Mouse (Mus musculus): ENCODE results near the gene Bahcc1. TPM values are rescaled to one million over a fixed set of nuclear protein-coding genes. Genes with fewer than 3 reads are reported as not detected.

Gene Bahcc1
- total and polyA plus RNA-seq, 2 experiments from 2014 or later, result 9.1 to 31.1 TPM

- Histone ChIP-seq H3K27me3 (ENCODE audit: insufficient read depth, low read length) (no peaks in the 10 kb centered on the region), H3K4me1 (ENCODE audit: insufficient read depth, low read length) (peaks cover 67% of the 10 kb centered on the region), H3K4me3 (ENCODE audit: low read length) (0 out of 2 replicates have a peak overlapping the region, but pooled peaks have one; percentile 83), H3K4me2 (ENCODE audit: low read depth, low read length) (peak overlapping the region; percentile 92), H3K9ac (replicated peaks; ENCODE audit: low read length) (peak overlapping the region; percentile 9; the same call in 1 of the 2 replicates), H3K9me3 (ENCODE audit: low read length) (no peaks in the 10 kb centered on the region), H3K27ac (peak overlapping the region; percentile 98; the same call in 1 of the 2 replicates), H3K36me3 (ENCODE audit: insufficient read depth, low read length) (no peaks in the 10 kb centered on the region)
- DNase-seq (ENCODE audit: low spot score), result no peak
- whole genome bisulfite sequencing, result 53% methylated on average over 9 of the region's 9 CpGs
- no peak for TF ChIP-seq CTCF (IDR thresholded peaks at IDR 0.05; ENCODE audit: low read depth)
- ATAC-seq, result no peak
These were observed 4.4 kb upstream of the Bahcc1 start for GRCm38 (mm10) chr11:120228116-120228890.

GRCm38 (mm10) chr11:120228911-120229437 lies 3.8 kb upstream of the Bahcc1 start:
- H3K36me3 ChIP-seq (ENCODE audit: insufficient read depth, low read length), result no peaks in the 10 kb centered on the region
- WGBS, result 16% methylated on average over 7 of the region's 7 CpGs
- DNase-seq (ENCODE audit: low spot score) (peak; percentile 47), ATAC-seq (no peak)
- H3K9ac ChIP-seq (replicated peaks; ENCODE audit: low read length), result peak overlapping the region; percentile 99
- no peaks in the 10 kb centered on the region for H3K9me3 ChIP-seq (ENCODE audit: low read length)
- no peaks in the 10 kb centered on the region for H3K27me3 ChIP-seq (ENCODE audit: insufficient read depth, low read length)
- peak overlapping the region; percentile 98; the same call in 1 of the 2 replicates for H3K27ac ChIP-seq
- peak overlapping the region; percentile 92 for H3K4me2 ChIP-seq (ENCODE audit: low read depth, low read length)
- TF ChIP-seq CTCF (IDR thresholded peaks at IDR 0.05; ENCODE audit: low read depth), result peak; percentile 42; the same call in 1 of the 2 replicates
- peaks cover 61% of the 10 kb centered on the region for H3K4me1 ChIP-seq (ENCODE audit: insufficient read depth, low read length)
- peak overlapping the region; percentile 83 for H3K4me3 ChIP-seq (ENCODE audit: low read length)

GRCm38 (mm10) chr11:120229861-120230751 lies 2.6 kb upstream of the Bahcc1 start:
- H3K27me3 ChIP-seq (ENCODE audit: insufficient read depth, low read length), result no peaks in the 10 kb centered on the region
- peak; percentile 75 for DNase-seq (ENCODE audit: low spot score)
- H3K9me3 ChIP-seq (ENCODE audit: low read length), result no peaks in the 10 kb centered on the region
- no peak; the same call in 1 of the 2 replicates for TF ChIP-seq CTCF (IDR thresholded peaks at IDR 0.05; ENCODE audit: low read depth)
- peak overlapping the region; percentile 83 for H3K4me3 ChIP-seq (ENCODE audit: low read length)
- no peak for ATAC-seq
- H3K9ac ChIP-seq (replicated peaks; ENCODE audit: low read length), result peak overlapping the region; percentile 99
- WGBS, result 1% methylated on average over 42 of the region's 42 CpGs
- peak overlapping the region; percentile 92 for H3K4me2 ChIP-seq (ENCODE audit: low read depth, low read length)
- H3K36me3 ChIP-seq (ENCODE audit: insufficient read depth, low read length), result no peaks in the 10 kb centered on the region
- H3K27ac ChIP-seq, result peak overlapping the region; percentile 98
- H3K4me1 ChIP-seq (ENCODE audit: insufficient read depth, low read length), result peaks cover 49% of the 10 kb centered on the region

GRCm38 (mm10) chr11:120230841-120231370 lies 1.8 kb upstream of the Bahcc1 start:
- Histone ChIP-seq H3K4me3 (ENCODE audit: low read length) (peak overlapping the region; percentile 83), H3K9ac (replicated peaks; ENCODE audit: low read length) (peak overlapping the region; percentile 99), H3K36me3 (ENCODE audit: insufficient read depth, low read length) (no peaks in the 10 kb centered on the region), H3K9me3 (ENCODE audit: low read length) (no peaks in the 10 kb centered on the region), H3K27ac (peak overlapping the region; percentile 98), H3K27me3 (ENCODE audit: insufficient read depth, low read length) (no peaks in the 10 kb centered on the region), H3K4me2 (ENCODE audit: low read depth, low read length) (peak overlapping the region; percentile 92), H3K4me1 (ENCODE audit: insufficient read depth, low read length) (peaks cover 42% of the 10 kb centered on the region)
- TF ChIP-seq CTCF (IDR thresholded peaks at IDR 0.05; ENCODE audit: low read depth), result peak; percentile 8; the same call in 1 of the 2 replicates
- no peak for ATAC-seq
- peak; percentile 66 for DNase-seq (ENCODE audit: low spot score)
- WGBS, result 0% methylated on average over 58 of the region's 58 CpGs

- Histone ChIP-seq H3K4me2 (ENCODE audit: low read depth, low read length) (peak overlapping the region; percentile 92), H3K4me1 (ENCODE audit: insufficient read depth, low read length) (peaks cover 38% of the 10 kb centered on the region), H3K4me3 (ENCODE audit: low read length) (peak overlapping the region; percentile 83), H3K36me3 (ENCODE audit: insufficient read depth, low read length) (no peaks in the 10 kb centered on the region), H3K27ac (peak overlapping the region; percentile 98), H3K9me3 (ENCODE audit: low read length) (no peaks in the 10 kb centered on the region), H3K9ac (replicated peaks; ENCODE audit: low read length) (peak overlapping the region; percentile 99), H3K27me3 (ENCODE audit: insufficient read depth, low read length) (no peaks in the 10 kb centered on the region)
- ATAC-seq (peak; percentile 68), DNase-seq (ENCODE audit: low spot score) (peak; percentile 100)
- TF ChIP-seq CTCF (IDR thresholded peaks at IDR 0.05; ENCODE audit: low read depth), result no peak
- whole genome bisulfite sequencing, result 1% methylated on average over 27 of the region's 27 CpGs
These were observed 1.4 kb upstream of the Bahcc1 start for GRCm38 (mm10) chr11:120231379-120231778.

Measured in hindbrain, postnatal 0 days (tissue).